Mouse (Mus musculus): ENCODE data around the gene Bmp4.

GRCm38 (mm10) chr14:46375796-46376195, 14.7 kb downstream of the Bmp4 start:
- TF ChIP-seq CTCF (IDR thresholded peaks at IDR 0.05; ENCODE audit: low read depth, low read length): no peak
- no peak for TF ChIP-seq POLR2A (IDR thresholded peaks at IDR 0.05; ENCODE audit: borderline replicate concordance, low read depth, low read length)

All from bone marrow macrophage, adult 2 months (primary cell).